Mouse (Mus musculus) lung, postnatal 0 days (tissue): ENCODE results near the gene Lmo7. TPM values are rescaled to one million over a fixed set of nuclear protein-coding genes. Genes with fewer than 3 reads are reported as not detected.

ENCODE experiments used
- ATAC-seq: fragments of 200-750 bp; cut with Nextera tagmentation; 2 replicates; pipeline ENCODE4 v1.8.0; 2017; ENCODE audit warnings: moderate library complexity
- DNase-seq: peaks from one replicate; pipeline ENCODE4 v3.0.0-alpha.2; 2016; ENCODE audit warnings: low spot score
- H3K27ac ChIP-seq: fragments of 300-500 bp; sonication (generic); 2 replicates; pipeline ENCODE4 v1.5.1; 2014; ENCODE audit warnings: antibody characterized with exemption, mild to moderate bottlenecking, low read length, mixed read lengths
- H3K27me3 ChIP-seq: fragments of 300-500 bp; sonication (generic); replicated peaks from 2 replicates; pipeline ENCODE4 v1.6.1; 2014; ENCODE audit warnings: low read length, mixed read lengths; ENCODE audit not compliant: insufficient read depth
- H3K36me3 ChIP-seq: fragments of 300-500 bp; sonication (generic); 2 replicates; pipeline ENCODE4 v1.6.1; 2014; ENCODE audit warnings: low read length, mixed read lengths; ENCODE audit not compliant: insufficient read depth
- H3K4me1 ChIP-seq: fragments of 300-500 bp; sonication (generic); 2 replicates; pipeline ENCODE4 v1.6.1; 2014; ENCODE audit warnings: antibody characterized with exemption, low read depth, low read length, mixed read lengths; ENCODE audit not compliant: insufficient read depth
- H3K4me2 ChIP-seq: fragments of 300-500 bp; sonication (generic); replicated peaks from 2 replicates; pipeline ENCODE4 v1.6.1; 2014; ENCODE audit warnings: low read depth, mild to moderate bottlenecking, low read length, moderate library complexity, mixed read lengths
- H3K4me3 ChIP-seq: fragments of 300-500 bp; sonication (generic); 2 replicates; pipeline ENCODE4 v1.5.1; 2014; ENCODE audit warnings: low read depth, low read length
- H3K9ac ChIP-seq: fragments of 300-500 bp; sonication (generic); replicated peaks from 2 replicates; pipeline ENCODE4 v1.6.1; 2014; ENCODE audit warnings: low read depth, mild to moderate bottlenecking
- H3K9me3 ChIP-seq: fragments of 300-500 bp; sonication (generic); 2 replicates; pipeline ENCODE4 v1.6.1; 2016; ENCODE audit warnings: low read length, mixed read lengths
- CTCF ChIP-seq: IDR thresholded peaks from 2 replicates; pipeline ENCODE4 v1.5.1; 2016; ENCODE audit warnings: antibody characterized with exemption, mild to moderate bottlenecking
- EP300 ChIP-seq: IDR thresholded peaks from 2 replicates; pipeline ENCODE4 v1.6.1; 2016; ENCODE audit warnings: antibody characterized with exemption, mild to moderate bottlenecking, control low read depth
- WGBS: fragments of 180-500 bp; shearing (Covaris S2); extraction: QIAGEN DNeasy Blood & Tissue Kit; methylation state at CpG from one replicate; pipeline ENCODE4 v1.1.7; 2014; 5-methylcytosine and 5-hydroxymethylcytosine counted together
- polyA plus RNA-seq: library from polyadenylated mRNA; unstranded; fragments of >200 nt; fragmentation: Nextera tagmentation; extraction: Ambion mirVana; gene quantifications from 2 replicates; pipeline ENCODE4 v1.2.1, GENCODE M21; 2015

The Lmo7 gene
- polyA plus RNA-seq, 1 experiment from 2014 or later, result 125 TPM

DNA sequence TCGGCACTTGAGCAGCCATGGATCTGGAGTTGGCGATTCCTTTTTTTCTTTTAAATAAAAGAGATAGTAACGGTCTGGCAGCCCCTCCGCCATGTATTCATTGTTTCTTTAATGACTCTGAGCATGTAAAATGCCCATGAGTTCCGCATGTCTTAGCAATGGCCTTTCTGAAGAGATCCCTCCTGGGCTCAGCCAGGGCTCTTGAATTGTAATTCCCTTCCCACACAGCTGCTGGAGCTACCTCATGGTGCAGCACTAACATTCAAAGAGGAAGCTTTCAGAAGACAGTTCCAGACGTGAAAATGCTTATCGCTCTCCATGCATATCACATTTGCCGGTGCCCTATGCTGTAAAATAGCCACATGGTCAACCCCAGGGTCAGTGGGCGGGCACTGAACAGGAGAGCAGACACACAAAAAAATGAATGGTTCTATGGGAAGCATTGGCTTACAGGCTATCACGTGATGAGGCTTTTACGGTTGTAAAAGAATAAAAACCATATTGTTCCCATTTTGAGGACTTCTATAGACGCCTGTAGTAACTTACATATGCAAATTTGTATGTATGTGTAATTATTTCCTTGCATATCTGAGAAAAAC, 198.0 kb downstream of the Lmo7 start:
- ATAC-seq (no peak), DNase-seq (no peak)
- Histone ChIP-seq H3K27ac (no peak overlapping the region), H3K27me3 (no peaks in the 10 kb centered on the region), H3K36me3 (peaks cover 17% of the 10 kb centered on the region; the same call in 1 of the 2 replicates), H3K4me1 (no peaks in the 10 kb centered on the region), H3K4me2 (no peak overlapping the region), H3K9me3 (no peaks in the 10 kb centered on the region), H3K9ac (no peak overlapping the region), H3K4me3 (no peak overlapping the region)
- 84% methylated on average over 12 of the region's 12 CpGs for WGBS
- TF ChIP-seq CTCF (no peak), EP300 (no peak)

DNA sequence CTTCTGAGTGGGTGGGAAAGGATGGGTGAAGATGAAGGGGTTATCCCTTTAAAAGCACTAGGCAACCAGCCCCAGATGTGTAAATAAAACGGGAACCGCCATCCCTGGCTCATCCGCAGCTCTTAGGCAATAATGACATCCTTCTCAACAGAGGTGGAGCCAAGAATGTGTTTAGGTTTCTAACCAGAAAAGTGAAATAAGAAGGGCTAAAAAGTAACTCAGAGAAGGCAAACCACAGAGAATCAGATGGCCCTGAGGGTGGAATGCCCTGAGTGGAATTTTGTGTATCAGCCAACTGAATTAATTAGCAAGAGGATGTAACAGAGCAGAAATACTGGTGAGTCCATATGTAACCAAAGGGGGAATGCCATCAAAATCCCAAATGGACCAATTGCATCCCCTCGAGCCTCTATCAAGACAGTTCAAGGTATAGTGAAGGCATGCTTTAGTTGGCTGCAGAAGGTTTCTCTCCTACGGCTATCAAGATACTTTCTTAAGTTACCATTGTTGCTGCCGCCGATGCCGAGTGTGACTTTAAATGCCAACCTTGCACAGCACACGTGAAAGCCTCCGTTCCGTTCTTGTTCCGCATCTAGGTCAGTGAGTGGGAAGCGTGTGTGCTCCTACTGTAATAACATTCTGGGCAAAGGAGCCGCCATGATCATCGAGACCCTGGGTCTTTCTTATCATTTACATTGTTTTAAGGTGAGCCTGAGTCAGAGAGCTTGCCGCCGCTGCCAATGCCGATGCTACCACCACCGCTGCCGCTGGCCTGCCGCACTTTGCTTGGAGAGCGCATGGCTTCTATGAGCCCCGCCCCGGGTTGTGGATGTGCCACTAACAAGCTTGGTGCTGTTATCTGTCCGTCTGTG, 201.1 kb downstream of the Lmo7 start:
- Histone ChIP-seq H3K9ac (no peak overlapping the region), H3K9me3 (no peaks in the 10 kb centered on the region), H3K36me3 (peaks cover 13% of the 10 kb centered on the region; the same call in 1 of the 2 replicates), H3K27me3 (no peaks in the 10 kb centered on the region), H3K27ac (no peak overlapping the region), H3K4me3 (no peak overlapping the region), H3K4me1 (no peaks in the 10 kb centered on the region), H3K4me2 (no peak overlapping the region)
- DNase-seq (no peak), ATAC-seq (no peak)
- TF ChIP-seq CTCF (no peak), EP300 (no peak)
- WGBS, result 91% methylated on average over 25 of the region's 25 CpGs

DNA sequence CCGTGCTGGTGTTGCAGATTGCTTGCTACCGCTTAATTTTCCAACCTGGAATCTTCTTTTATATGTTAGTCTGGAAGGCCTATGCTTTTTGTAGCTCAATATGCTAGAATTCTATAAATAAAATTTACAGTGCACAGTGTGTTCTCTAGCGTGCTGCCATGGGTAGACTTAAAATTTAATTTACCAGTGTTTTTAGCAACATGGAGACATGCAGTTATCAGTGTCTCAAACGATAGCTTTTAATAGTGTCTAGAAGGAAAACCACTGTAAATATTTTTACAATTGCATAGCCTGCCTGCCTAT, 201.6 kb downstream of the Lmo7 start:
- TF ChIP-seq EP300, result no peak
- TF ChIP-seq CTCF, result no peak
- DNase-seq (no peak), ATAC-seq (no peak)
- Histone ChIP-seq H3K9ac (no peak overlapping the region), H3K4me2 (no peak overlapping the region), H3K27ac (no peak overlapping the region), H3K4me1 (no peaks in the 10 kb centered on the region), H3K36me3 (peaks cover 13% of the 10 kb centered on the region; the same call in 1 of the 2 replicates), H3K27me3 (no peaks in the 10 kb centered on the region), H3K9me3 (no peaks in the 10 kb centered on the region), H3K4me3 (no peak overlapping the region)
- WGBS, result 85% methylated on average over 4 of the region's 4 CpGs

DNA sequence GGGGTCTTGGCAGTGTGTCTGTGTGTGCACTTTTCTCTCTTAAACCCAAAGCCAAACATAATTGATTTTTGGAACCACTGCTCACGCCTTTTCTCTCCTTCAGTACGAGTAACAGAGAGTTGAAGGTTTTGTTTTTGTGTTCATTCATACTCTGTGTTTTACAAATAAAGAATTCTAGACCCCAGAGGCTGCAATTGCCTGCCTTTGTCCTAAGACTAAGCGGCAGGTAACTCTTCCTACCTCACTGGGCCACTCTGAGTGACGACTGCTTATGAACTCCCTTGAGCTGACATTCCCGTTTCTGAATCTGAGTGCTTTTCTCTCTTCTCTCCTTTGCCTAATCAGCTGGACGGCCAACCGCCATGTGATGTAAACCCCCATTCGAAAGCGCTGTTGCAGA, 203.8 kb downstream of the Lmo7 start:
- no peak for TF ChIP-seq CTCF
- TF ChIP-seq EP300, result no peak
- WGBS, result 77% methylated on average over 9 of the region's 9 CpGs
- Histone ChIP-seq H3K4me1 (no peaks in the 10 kb centered on the region), H3K27me3 (no peaks in the 10 kb centered on the region), H3K36me3 (0 out of 2 replicates have a peak, but pooled peaks cover 4% of the 10 kb centered on the region), H3K4me3 (no peak overlapping the region), H3K9ac (no peak overlapping the region), H3K9me3 (no peaks in the 10 kb centered on the region), H3K27ac (no peak overlapping the region), H3K4me2 (no peak overlapping the region)
- DNase-seq (no peak), ATAC-seq (no peak)

DNA sequence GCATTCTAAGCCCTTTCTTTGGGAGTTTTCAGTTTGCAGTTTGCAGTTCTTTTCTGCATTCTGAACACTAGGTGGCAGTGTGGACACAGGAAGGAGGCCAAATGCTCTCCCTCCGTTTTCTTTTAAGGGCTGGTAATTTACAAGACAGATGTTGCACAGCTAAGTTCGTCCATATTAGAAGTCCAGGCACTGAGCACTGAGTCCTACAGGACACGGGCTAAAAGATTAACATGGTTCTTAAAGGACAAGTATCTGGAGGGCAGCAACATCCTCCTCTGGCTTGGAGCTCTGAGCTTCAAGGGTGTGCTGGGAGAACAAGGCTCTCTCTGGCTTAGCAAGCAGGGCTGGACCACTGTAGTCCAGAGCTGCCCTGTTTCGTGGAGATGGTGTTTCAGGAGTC, 213.2 kb downstream of the Lmo7 start:
- Histone ChIP-seq H3K27me3 (no peaks in the 10 kb centered on the region), H3K4me2 (no peak overlapping the region), H3K27ac (no peak overlapping the region), H3K9ac (no peak overlapping the region), H3K36me3 (no peaks in the 10 kb centered on the region), H3K4me3 (no peak overlapping the region), H3K4me1 (no peaks in the 10 kb centered on the region), H3K9me3 (no peaks in the 10 kb centered on the region)
- TF ChIP-seq EP300, result no peak
- TF ChIP-seq CTCF, result peak; percentile 88
- 5% methylated on average over 4 of the region's 4 CpGs for WGBS
- ATAC-seq (0 out of 2 replicates have a peak, but pooled peaks have one; percentile 3), DNase-seq (peak; percentile 83)

DNA sequence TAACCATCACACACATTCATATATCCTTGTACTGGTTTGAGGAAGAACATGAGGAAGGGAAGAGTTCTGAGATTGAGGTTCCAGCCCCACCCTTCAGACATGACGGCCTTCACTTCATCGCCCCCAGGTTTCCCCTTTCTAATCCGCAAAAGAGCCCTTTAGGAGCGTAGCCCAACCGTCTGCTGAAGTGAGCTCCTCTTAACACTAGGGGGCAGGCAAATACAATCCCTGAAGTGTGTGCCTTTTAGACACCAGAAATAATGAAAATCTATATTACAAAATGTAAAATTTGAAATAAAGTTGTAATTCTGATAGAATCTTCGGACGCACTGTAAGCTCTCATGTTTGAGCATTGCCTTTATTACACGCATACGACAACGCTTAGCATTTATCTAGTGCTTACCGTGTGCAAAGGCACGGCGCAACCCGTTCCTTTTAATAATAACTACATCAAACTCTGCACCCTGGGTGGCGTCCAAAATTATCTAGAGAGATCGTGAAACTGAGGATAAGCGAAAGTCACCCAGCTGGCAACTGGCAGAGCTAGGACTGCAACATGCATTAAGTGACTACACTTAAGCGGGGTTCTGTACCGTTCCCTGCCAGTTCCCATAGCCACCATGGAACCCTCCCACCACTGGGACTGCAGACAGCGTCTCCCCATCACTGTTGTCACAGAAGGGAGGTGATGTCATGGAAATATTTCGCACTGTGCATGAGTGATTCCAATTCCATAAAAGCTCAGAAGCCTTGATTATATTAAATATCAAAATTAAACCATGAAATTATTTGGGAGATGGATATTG, 217.2 kb downstream of the Lmo7 start:
- H3K4me1 ChIP-seq, result no peaks in the 10 kb centered on the region
- 44% methylated on average over 21 of the region's 21 CpGs for WGBS
- no peak overlapping the region for H3K27ac ChIP-seq
- no peak overlapping the region for H3K4me3 ChIP-seq
- TF ChIP-seq CTCF (peak; percentile 82), EP300 (no peak)
- peak; percentile 71 for DNase-seq
- H3K9me3 ChIP-seq, result no peaks in the 10 kb centered on the region
- peak; percentile 39 for ATAC-seq
- H3K4me2 ChIP-seq, result peak overlapping the region; percentile 37
- H3K27me3 ChIP-seq, result no peaks in the 10 kb centered on the region
- H3K36me3 ChIP-seq, result no peaks in the 10 kb centered on the region
- H3K9ac ChIP-seq, result no peak overlapping the region
